Mouse (Mus musculus) lung, postnatal 25 days (tissue): ENCODE measurements around the gene Hus1.

Experiments
- DNase-seq: peaks from one replicate; pipeline ENCODE4 v3.0.0; 2022; ENCODE audit warnings: low spot score

Hus1 gene

DNA sequence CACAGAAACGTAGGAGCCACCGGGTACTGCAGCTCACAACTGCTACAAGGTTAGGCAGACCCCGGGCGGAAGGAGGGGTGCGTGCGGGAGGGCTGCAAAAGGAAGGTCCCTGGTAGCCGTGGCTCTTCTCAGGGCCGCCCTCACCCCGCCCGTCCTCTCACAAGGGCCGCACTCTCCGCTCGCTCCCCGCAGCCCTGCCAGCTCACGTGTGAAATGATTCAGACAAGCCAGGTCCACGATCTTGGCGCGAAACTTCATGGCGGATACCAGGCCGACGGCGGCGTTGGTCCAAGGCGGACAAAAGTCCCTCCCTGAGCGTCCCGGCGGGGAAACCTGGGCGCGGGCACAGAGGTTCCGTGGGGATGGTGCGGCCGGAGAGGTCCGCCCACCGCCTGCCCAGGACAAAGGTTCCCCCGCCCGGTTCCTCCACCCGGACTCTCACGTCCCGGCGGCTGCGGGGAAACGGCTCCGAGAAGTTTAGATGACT lies at the start of gene Hus1:
Gene Hus1 (minus strand): TSS at position 339 of the 487 bp plus-strand sequence.
- peak; percentile 85 for DNase-seq

DNA sequence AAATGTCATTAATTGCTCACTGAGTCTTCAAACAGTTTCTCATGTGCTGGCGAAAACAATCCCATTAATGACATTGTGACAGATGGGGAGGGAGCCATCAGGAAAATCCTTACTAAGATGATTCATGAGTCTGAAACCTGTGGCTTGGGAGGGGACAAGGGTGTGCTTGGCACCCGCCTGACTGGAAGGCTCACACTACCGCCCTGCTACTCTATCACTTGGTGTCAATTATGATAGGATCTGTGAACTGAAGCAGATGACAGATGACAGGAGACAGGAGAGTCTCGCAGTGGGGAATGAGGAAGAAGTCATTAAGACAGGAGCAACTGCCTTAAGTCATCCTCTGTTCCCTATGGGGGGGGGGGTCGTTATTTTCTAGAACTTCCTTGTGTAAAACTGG lies 49.5 kb upstream of the Hus1 start:
- no peak for DNase-seq

DNA sequence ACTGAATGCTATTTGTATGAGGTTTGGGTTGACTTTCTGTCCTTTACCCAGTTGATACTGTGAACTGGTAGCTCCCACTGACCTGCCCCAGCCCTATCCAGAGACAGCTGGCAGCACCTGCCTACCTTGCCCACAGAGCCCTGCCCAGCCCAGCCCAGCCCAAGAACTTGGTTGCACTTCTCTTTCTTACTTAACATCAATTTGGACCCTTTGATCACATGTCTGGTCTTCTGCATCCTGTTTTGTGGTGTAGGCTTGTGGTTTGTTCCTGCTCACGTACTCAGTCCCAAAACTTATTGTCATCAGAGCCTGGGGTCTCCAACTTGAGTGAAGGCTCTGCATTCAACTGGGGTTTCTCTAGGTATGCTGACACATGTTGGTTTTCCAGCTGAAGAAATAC lies 49.0 kb upstream of the Hus1 start:
- DNase-seq = no peak

- DNase-seq = no peak
These were observed 46.7 kb upstream of the Hus1 start for GRCm38 (mm10) chr11:9057711-9058110.

GRCm38 (mm10) chr11:9056937-9057336 lies 45.9 kb upstream of the Hus1 start:
- no peak for DNase-seq

DNA sequence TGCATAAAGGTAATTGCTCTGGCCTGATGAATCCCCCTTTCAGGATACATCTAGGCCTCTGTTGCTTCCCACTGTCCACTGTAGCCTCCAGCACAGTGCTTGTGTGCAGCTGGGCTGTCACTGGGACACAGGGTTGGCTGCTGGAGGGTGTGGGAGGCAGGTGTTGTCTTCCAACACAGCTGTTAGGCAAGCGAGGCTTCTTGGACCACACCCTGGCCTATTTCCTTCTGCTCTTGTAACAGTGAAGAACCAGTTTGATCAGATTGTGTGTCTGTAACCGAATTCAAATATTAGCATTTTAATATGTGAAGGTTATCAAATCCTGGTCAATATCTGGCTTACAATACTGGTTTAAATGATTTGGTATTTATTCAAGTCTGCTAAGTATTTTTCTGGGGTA lies 40.9 kb upstream of the Hus1 start:
- no peak for DNase-seq

DNA sequence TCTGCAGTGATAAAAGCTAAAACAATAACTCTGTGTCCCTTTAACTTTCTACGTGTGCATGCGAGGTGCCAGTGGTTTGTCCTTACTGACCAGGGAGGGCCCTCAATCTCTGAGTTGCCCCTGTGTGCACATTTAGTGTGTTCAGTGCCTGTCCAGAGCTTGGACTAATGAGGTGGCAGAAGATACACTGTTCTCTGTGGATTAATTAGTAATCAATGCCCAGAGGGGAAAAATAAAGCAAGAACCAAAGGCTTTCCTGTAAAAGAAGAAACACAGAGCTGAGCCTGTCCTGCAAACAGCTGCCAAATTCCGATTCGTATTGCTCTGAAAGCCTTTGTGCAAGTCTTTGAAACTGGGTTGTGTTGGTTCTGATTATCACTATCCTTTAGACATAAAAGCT lies 39.2 kb upstream of the Hus1 start:
- no peak for DNase-seq

DNA sequence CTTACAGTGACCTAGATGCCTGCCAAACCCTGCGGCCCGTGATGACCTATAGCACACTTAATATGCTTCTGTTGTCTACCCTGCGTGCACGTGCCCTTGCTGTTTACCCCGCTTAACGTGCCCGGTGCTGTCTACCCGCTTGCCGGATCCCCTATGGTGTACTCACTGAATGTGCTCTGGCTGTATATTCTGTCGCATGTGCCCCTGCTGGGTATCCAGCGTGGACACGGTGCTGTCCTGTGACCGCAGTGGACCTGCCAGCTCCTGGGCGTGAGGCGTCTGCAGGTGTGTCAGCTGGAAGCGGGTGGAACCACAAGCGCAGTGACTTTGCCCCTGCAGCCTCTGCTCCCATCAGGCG lies 37.7 kb upstream of the Hus1 start, which contains the start of gene Sun3:
Gene Sun3 (minus strand): TSS at position 289 of the 358 bp plus-strand sequence.
- no peak for DNase-seq

- DNase-seq = peak; percentile 80
These were observed 37.2 kb upstream of the Hus1 start, which contains the start of gene Gm11992 for GRCm38 (mm10) chr11:9048011-9048702. TSS of gene Gm11992 (plus strand) at chr11:9048594.

GRCm38 (mm10) chr11:9047044-9047443 lies 36.1 kb upstream of the Hus1 start:
- no peak for DNase-seq

GRCm38 (mm10) chr11:9046546-9046945 lies 35.6 kb upstream of the Hus1 start:
- no peak for DNase-seq

DNA sequence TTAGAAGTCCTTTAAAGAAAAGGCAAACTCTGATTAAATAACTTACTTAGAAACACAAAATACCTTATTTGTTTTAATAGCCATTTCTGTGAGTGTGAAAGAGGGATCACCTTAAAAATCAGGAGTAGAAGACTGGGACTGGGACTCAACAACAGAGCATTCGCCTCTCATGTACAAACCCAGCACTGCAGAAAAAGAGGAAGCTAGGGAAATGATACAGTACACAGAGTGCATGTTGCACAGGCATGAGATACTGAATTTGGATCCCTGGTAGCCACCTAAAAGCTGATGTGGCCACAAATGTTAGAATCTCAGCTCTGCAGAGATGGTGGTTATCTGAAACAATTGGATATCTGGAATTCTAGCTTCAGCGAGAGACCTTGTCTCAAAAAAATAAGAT lies 20.5 kb upstream of the Hus1 start:
- DNase-seq = no peak

DNA sequence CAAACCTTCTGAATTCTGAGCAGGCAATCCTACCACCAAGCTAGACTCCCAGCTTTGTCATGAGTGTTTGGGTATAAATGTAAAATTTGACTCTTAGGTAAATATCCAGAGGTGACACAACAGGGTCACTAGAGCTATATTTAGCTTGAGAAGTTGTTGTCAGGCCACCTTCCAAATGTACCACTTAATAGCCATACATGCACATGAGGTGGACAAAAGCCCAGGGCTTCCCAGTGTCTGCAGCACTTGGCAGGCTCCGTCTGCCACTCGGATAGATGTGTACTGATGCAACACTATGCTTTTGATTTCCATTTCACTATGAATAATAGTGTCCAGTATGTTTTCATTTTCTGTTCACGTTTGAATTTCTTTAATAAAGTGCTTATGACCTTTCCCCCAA lies 14.2 kb upstream of the Hus1 start:
- DNase-seq = no peak

DNA sequence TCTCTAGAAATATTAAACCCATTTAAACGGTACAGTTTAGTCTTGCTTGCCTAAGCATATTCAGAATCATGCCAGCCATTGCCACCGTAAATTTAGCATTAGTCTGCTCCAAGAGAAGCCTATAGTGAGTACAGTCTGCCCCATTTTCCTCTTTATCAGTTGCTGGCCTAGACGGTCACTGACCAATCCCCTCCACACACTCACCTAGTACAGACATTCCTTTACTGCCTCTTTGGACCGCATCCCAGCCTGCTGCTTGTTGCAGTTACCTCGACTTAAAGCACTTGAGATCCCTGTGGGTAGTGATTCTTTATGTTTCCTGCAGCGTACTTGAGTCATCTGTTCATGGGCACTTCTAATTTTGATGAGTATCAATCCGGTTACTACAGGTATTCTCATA lies 13.8 kb upstream of the Hus1 start:
- no peak for DNase-seq

DNA sequence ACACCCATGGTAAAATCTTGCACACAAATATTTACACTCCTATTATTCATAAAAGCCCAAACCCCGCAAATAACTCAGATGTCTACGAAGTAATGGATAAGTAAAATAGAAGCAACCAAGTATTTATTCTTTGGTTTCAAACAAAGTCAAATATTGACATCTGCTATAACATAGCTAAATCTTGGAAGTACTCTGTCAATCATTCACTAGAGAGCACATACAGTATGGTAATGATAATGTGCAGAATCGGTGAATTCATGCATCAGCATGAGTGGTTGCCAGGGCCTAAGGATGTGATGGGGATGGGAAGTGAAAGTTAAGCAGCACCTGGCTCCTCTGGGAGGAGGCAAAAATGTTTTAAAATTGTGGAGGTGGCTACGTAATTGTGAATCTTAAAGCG lies 9.2 kb upstream of the Hus1 start:
- DNase-seq = no peak

DNA sequence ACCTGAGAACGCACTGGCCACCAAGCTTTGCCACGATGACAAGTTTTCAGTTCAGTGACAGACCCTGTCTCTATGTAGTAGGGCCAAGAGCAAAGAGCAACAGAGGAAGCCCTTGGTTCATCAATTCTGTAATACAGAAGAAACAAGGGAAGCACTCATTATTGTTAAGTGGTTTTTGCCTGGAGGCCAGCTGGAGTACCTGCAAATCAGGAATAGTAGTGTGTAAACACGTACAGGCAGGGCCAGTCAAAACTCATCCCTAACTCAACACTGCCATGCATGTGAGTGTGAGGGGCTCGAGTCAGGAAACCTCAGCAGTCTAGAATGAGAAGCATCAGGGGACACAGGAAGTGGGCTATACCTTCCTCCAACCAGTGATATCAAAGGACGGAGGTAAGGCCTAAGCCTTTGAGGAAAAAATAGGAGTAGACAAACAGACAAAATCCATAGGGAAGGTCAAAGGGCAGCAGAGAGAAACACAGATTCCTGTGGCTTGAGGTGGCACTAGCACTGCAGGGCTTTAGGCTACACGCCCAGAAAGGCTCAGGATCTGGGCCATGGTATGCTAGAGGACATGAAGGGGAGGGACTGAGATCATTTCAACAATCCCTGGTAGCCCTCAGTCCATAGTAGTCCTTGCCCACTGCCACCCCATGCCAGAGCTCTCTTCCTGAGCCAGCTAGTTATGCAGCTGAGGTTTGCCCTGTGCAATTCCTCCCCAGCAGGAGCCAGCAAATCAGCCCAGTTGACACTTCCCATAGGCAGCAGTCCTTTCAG lies 7.7 kb upstream of the Hus1 start:
- no peak for DNase-seq

DNA sequence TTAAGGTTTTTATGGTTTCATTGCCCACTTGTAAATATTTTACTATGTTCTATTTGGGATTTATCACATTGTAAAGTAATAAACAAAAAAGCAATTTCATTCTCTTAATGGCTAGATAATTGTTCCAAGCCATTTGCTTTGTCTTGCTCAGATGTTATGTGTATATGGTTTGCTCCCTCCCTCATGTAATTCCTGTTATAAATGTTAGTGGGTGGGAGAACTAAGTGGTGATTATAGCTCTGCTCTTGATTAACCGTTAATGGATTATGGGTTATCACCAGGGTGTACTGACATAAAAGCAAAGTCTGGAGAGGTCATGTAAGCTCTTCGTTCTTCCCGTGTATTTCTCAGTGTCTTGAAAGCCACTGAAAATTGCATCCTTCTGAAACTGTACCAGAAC lies 3.7 kb upstream of the Hus1 start:
- no peak for DNase-seq

DNA sequence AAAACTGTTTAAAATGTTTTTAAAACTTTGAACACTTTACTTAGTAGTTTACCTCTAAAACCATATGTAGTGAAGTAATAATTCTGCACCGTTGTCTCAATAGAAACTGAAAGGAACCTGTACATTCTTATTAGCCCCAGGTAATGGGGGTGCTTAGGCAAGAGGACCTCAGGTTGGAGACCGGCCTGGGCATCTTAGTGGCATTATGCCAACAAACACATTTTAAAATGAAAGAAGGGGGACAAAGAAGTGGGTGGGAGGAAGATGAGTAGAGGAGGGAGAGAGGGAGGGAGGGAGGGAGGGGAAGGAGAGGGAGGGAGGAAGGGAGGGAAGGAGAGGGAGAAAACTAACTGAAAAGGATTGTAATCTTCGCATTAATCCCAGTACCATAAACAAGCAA lies 357 bp upstream of the Hus1 start:
- no peak for DNase-seq

DNA sequence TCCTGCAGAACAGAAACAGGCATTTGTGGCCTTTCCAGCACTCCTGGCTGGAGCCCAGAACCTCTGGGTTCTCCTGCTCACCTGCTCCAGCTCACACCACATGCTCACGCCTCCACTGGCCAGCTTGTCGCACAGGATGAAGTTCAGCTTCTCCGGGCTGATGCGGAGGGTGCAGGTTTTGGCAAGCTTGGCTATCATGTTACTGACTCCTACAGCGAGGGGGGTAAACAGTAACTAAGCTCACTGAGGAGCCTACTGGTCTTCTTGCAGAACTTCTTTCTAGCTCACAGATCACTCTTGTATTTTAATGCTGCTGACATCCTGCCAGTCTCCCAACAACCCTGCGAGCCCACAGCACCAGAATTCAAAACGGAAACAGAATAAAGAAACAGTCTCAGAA lies 575 bp downstream of the Hus1 start:
- DNase-seq = no peak

- no peak for DNase-seq
These were observed 2.2 kb downstream of the Hus1 start for GRCm38 (mm10) chr11:9008761-9009160.

DNA sequence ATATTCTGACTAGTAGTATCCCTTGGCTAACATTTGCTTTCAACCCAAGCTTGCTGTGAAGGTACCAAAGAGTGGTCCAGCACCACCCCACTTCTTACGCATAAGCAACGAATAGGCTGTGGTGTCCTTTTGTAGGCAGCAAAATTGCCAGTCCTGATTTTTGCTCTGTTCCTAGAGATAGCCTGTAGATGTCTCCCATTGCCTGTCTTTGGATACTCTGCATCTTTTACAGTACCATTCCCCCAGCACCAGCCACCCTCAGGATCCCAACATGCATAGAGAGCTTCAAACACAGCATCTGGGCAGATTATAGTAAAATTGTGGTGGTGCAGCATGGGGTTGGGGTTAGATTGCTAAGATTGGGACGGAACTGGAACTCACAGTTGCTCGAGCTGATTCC lies 22.9 kb downstream of the Hus1 start:
- DNase-seq = no peak

DNA sequence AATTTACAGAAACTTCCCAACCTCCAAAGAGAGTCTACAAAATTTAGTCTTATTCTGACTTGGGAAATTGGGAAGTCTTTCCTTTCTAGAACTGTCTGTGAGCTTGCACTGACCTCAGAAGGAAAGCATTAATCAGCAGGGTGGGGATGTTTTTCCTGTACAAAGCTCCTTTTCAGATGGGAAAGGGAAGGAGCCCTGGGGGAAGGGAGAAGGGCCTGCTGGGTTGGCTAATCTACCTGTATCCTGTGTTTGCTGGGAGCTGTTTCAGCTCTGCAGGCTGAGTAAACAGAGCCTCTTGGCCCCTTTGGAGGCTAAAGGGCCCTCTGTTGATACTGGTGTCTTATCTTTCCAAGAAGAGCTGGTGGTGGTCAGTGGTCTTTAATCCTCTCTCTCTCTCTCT lies 24.9 kb downstream of the Hus1 start:
- peak; percentile 10 for DNase-seq

- peak; percentile 58 for DNase-seq
These were observed 27.6 kb downstream of the Hus1 start for GRCm38 (mm10) chr11:8983237-8983861.
